Mouse (Mus musculus): ENCODE results near the gene Erh.

Gene Erh

DNA sequence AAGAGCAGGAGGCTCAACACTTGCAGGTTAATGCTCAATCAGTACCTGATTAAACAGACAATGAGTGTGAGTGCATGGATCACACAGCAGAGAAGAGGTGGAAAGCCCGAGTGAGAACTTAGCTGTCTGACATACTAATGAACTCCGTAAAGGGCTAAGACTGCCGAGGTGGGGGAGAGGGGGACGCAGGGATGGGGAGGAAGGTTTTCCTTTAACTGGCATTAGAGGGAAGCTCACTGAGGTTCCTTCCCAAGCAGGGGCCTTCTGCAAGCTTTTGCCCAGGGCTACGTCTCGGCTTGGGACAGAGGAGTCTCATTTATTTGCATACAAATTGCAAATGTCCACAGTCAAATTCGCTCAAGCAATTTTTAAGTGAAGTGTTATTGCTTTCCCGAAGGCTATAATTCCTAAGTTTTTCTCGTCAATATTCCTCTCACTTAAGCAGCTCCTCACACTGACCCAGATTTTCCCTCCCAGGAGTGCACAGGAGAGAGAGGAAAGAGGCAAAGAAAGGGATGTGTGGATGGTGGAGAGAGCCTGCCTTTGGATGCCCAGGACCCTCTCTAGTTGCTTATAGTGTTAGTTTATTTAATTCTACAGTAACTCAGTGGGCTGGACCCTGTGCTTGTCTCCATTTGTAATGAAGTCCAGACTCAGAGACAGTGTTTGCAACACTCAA lies 31.9 kb downstream of the Erh start:
- DNase-seq, result no peak

- DNase-seq, result no peak
Observed at GRCm38 (mm10) chr12:80609928-80610327, 34.2 kb downstream of the Erh start.

DNA sequence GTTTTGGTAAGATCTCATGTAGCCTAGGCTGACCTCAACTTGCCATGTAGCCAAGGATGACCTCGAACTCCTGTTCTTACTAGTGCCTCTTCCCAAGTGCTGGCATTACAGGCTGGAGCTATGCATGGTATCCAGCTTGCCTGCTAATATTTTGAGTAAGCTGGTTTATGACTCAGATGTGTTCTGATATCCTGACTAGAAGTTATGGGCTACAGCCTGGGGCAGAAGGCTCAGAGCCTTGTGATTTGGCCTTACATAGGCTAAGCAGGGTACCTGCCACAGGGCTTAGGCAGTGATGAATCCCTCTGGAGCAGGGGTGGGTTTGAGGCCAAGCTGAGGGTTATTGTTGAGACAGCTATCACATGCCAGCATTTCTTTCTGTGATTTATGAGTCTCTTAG lies 35.6 kb downstream of the Erh start:
- DNase-seq, result no peak

- no peak for DNase-seq
Observed at GRCm38 (mm10) chr12:80604218-80604617, 39.9 kb downstream of the Erh start.

- DNase-seq, result no peak
Observed at GRCm38 (mm10) chr12:80603566-80603965, 40.6 kb downstream of the Erh start.

DNA sequence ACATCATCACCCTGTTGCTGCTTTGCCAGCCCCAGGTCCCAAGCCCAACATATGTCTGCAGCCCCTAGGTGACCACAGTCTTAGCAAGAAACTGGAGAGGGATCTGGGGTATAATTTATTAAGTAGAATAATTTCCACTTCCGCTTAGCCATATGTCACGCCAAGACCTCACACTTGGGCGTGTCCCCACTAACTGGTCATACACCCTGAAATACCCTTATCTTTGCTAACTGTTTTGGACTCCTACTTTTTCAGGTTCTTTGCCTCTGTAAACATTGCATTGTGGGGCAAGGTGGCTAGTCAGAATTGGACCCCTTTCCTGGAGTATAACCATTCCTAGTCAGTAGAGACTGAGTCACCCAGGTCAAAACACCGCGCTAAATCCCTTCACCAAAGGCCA lies 41.7 kb downstream of the Erh start:
- no peak for DNase-seq

DNA sequence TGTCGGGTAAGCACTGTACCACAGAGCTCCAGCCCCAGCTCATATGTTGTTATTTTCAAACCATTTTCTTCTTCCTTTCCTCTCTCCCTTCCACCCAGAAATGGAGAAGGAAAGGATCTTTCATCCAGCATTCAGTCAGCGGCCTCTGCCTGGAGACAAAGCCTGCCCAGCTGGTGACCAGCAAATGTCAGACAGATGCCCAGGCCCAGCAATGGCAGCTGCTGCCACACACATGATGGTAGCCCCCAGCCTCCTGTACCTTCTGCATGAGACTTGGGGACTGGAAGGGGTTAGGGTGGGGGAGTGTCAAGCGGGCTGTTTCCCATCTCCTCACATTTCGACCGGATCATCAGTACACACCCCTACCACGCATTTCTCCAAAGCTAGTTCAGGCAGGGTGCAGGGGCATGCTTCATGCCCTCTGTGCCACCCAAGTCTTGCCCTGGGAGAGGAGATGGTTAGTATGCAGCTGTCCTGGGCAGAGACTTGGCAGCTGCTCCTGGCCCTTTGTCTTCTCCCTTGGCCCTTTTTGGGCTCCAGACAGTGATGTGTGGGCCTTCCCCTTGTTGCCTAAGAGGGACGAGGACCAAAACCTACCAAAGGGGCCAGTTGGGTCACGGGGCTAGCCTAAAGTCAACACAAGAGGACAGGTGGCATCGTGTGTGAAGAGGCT lies 42.4 kb downstream of the Erh start:
- DNase-seq, result no peak

DNA sequence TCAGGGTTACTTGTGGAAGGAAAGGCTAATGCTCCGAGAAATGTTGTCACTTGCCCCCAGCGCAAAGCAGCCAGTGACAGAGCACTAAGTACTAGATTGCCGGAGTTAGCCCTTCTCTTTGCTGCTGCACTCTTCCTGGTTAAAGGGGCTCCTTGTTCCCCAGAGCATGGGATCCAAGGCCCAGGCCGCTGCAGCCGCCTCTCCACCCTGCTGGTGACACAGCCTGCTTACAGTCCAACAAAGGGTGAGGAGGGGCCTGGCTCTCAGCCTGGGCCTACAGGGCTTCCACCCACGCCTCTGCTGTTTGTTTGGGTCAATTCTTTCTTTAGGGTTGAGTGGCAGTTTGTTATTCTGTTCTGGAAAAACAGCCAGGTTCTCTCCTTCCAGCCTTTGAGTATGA lies 45.4 kb downstream of the Erh start:
- DNase-seq, result no peak

DNA sequence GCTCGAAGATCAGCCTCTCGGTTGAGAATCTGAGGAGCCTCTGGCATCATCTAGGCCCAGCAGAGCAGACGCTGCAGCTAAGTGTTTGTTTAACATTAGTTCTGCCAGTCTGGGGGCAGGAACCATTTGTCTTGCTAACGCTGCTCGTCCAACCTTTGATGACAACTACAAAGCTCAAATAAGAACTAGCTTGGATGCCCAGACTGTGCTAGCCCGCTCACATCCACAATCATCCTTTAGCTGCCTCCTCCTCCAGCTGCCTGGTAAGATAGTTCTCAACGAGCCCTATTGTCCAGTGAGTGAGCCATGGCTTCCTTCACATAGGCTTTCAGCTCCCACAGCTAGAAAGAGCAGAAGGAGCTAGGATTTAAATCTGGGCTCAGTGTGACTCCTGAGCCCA lies 45.9 kb downstream of the Erh start:
- no peak for DNase-seq

DNA sequence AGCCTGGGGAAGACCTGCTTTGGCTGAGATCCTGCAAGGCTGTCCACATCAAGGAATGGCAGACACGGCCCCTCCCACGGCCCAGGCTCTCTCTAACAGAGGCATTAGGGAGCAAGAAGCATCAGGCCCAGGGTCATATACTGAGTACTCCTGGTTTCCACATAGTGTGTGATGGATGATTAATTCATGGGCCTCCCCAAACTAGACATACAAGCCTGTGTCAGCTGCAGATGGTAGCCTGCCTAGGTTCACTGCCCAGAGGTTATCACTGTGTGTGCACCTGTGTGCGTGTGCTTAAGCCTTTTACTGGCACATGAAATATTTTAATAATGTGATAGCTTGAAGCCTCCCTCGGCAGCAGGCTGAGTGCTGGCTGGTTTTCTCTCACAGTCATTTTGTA lies 48.2 kb downstream of the Erh start:
- DNase-seq, result no peak

- no peak for DNase-seq
Observed at GRCm38 (mm10) chr12:80595566-80595965, 48.6 kb downstream of the Erh start.

DNA sequence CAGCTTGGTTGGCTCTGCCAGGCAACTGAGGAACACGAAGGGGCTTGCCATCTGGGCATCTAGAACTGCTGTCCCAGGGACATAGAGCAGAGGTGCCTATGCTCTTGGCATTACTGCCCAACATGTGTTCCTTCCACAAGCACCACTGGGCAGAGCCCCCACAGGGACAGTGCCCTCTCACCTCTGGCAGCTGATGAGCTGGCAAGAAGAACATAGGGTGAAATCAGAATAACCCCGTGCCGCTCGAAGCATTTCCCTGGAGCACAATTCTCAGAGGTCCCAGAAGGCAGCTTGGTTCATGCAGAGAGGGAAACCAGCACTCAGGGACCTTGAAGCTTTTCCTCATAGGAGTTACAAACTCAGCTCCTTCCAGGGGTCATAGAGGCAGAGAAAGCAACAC lies 49.4 kb downstream of the Erh start:
- no peak for DNase-seq

GRCm38 (mm10) chr12:80594141-80594540 lies 50.0 kb downstream of the Erh start:
- DNase-seq, result no peak

DNA sequence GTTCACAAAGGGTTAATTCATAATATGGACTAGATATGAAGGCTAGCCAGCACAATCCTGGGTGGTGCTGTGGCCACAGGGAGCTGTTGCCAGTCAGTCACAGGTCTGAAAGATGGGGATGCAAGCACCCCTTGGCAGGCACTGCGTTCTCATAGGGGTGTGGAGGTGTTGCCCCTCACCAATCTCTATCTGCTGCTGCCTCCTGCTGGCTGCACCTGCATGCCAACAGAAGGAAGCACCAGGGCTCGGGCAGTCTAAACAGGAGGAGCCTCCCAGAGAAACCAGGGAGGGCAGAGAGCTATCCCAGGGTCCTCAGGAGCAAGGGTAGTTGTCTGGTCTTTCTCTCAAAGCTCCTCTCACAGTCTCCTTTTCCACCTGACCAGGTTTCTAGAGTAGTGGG lies 59.2 kb downstream of the Erh start:
- DNase-seq, result peak; percentile 72
